Mouse (Mus musculus): ENCODE data around the gene Anxa9. TPM values are rescaled to one million over a fixed set of nuclear protein-coding genes. Genes with fewer than 3 reads are reported as not detected.
A peak's percentile ranks its signal among the peaks of the same experiment; 100 is the strongest.

The Anxa9 gene
- total RNA-seq, 2 experiments from 2014 or later, result 0.36 to 0.41 TPM

DNA sequence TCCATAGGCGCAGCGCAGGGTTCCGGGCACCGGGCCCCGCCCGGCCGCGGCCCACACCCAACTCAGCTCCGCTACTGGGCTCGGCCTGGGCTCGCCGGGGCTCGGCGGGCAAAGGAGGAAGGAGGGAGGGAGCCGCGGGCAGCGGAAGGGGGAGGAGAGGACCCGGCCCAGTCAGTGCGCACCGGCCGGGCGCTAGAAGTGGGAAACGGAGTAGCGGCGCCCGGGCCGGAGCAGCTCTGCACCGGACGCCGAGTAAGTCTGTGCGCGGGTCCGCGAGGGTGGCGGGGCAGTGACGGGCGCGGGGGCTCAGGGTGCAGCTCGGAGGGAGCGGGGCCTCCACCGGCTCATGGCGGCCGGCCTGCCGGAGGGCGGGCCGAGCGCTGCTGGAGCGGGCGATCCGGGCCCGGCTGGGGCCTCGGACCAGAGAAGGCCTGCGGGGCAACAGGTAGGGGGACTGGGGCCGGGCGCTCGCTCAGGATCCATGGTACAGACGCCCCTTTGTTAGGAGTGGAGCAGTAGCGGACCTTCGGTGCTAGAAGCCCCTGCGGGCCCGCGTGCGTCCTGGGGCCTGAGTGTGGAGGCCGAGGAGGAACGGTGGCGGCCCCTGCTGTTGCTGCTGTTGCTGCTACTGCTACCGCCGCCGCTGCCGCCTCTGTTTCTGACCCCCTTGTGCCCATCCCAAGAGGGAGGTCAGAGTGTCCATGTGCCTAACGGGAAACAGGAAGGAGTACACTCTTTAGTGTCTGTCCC, 8.3 kb upstream of the Anxa9 start:
- peak; percentile 43 to 92 for DNase-seq (ENCODE audit: extremely low spot score in 1 of 2, low spot score in 2 of 2)
- intact Hi-C loops (cut with DNase I), result no loop called here

DNA sequence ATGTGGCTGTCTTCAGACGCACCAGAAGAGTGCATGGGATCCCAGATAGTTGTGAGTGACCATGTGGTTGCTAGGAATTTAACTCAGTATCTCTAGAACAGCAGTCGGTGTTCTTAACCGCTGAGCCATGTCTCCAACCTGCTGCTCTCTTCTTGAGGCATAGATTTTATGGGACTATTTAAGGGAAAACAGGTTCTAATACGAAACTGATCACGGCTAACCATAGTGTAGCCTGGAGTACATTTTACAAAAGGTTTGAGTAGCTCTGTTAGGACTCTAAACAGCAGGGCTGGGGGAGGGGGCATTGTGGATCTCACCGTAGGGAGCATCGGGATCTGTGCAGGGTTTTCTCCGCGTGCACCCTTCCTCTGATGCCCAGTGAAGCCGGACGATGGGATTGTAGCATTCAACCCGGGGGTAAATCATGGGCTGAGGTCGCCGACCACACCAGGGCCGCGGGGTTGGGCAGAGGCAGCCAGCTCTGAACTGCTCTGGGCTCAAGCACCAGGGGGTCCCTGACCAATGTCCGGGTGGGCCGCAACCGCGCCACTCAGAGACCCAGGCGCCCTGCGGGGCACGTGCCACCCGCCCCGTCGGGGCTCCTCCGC, 7.6 kb upstream of the Anxa9 start, which contains the start of gene Cers2:
Gene Cers2, plus strand, starts transcription at position 306 of the 608 bp plus-strand sequence.
- peak in 1 of 2 experiments; percentile 43 for DNase-seq (ENCODE audit: extremely low spot score in 1 of 2, low spot score in 2 of 2)
- intact Hi-C loops (cut with DNase I), result no loop called here

DNA sequence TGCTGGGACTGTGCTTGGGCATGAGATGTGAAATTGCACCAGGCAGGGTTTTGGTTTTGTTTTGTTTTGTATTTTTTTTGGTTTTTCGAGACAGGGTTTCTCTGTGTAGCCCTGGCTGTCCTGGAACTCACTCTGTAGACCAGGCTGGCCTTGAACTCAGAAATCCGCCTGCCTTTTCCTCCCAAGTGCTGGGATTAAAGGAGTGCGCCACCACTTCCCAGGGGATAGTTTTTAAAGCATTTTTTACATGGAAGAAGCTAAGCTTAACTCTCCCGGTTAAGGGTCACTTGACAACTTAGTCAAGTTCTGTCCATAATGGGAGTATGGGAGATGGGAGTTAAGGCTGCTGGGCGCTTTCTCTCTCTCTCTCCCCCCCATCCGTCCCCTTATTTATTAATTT, 7.1 kb upstream of the Anxa9 start:
- no peak for DNase-seq (ENCODE audit: extremely low spot score in 1 of 2, low spot score in 2 of 2)
- intact Hi-C loops (cut with DNase I), result no loop called here

DNA sequence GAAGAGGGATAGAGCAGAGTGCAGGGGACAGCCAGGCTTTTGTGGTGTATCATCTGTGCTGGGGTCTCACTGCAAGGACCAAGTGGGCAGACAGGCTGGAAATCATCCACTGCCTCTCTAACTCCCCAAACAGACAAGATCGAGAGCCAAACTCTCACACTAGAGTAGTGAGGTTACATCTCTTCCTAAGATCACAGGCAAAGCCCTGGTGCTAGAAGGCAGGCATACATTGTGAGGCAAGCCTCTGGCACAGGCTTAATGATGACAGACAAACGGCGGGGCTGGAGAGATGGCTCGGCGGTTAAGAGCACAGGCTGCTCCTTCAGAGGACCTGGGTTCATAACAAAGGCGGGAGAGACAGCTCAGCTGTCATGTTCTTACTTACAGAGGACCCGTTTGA, 6.5 kb upstream of the Anxa9 start:
- no peak for DNase-seq (ENCODE audit: extremely low spot score in 1 of 2, low spot score in 2 of 2)
- intact Hi-C loops (cut with DNase I), result no loop called here

DNA sequence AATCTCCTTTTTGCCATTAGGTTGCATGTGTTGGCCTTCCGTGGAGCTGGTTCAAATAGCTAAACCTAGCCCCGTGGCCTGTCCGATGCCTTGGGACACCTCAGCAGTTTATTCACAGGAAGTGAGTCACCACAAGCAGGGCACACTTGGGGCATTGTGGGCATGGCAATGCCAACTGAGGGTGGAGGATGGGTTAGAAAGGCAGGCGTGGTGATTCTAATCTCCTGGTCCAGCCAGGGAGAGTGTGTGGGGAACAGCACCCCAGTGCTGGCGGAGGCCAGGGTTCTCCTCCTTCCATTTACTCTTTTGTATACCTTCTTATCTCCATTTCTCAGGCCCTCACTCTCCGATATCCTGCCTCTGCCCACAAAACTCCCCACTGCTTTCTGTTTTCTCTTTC, 5.6 kb upstream of the Anxa9 start:
- no peak for DNase-seq (ENCODE audit: extremely low spot score in 1 of 2, low spot score in 2 of 2)
- intact Hi-C loops (cut with DNase I), result no loop called here

DNA sequence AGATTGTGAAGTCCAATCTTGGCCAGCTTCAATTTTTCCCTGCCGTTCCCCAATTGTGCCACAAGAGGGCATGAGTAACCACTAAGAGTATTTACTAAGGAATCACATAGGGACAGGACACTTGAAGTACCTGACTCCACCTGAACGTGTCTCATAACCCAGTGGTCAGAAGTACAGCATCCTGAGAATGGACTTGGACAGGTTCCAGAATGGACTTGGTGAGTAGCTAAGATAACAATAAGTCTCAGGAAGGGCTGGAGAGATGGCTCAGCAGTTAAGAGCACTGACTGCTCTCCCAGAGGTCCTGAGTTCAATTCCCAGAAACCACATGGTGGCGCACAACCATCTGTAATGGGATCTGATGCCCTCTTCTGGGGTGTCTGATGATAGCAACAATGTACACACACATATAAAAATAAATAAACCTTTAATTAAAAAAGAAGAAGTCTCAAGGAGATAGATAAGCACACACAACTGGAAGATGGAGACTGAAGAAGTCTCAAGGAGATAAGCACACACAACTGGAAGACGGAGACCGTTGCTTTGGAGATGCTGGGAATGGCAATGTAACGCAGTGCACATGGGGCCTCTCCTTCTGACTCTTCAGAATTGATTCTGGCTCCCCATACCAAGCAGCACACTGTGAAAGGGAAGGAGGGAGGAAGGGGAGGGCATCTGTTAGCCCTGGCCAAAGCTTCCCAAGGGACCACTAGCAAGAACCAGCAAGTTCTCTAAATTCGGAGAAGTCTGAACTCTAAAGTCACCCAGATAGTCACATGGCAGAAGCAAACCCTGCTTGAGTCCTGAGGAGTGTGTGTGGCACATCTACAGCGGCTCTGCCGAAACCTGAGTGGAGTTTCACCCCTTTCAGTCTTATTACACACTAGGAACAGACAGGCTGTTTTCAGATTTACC, 4.2 kb upstream of the Anxa9 start:
- peak; percentile 56 to 62 for DNase-seq (ENCODE audit: extremely low spot score in 1 of 2, low spot score in 2 of 2)
- intact Hi-C loops (cut with DNase I), result no loop called here

DNA sequence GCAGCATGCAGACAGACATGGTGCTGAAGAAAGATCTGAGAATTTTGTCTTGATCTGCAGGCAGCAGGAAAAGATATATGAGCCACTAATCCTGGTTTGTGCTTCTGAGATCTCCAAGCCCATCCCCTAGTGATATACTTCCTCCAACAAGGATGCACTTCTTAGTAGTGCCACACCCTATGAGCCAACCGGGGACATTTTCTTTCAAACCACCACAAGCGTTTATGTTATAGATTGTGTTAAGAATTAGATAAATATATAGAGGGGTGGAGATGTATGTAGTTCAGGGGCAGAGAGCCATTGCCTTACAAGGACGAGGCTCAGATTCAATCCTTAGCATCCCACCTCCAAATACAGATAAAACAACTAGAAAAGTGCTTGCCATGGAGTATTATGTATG, 3.5 kb upstream of the Anxa9 start:
- no peak for DNase-seq (ENCODE audit: extremely low spot score in 1 of 2, low spot score in 2 of 2)
- intact Hi-C loops (cut with DNase I), result no loop called here

DNA sequence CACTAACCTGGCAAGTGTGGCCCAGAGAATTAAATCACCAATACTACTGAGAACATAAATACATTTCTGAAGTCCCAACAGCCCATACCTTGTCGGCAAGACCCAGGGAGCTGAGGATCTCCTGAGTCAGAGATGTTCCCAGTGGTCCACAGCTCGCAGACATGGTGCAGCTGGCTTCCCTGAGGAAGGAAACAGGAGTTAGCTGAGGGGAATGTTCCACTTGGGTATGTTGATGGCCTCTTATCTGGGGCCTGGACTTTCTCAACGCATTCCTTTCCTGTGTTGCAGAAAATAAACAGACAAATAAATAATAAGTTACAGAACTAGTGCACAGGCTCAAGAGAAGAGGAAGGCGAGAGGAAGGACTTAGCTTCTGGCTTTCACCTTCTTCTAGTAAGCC, 732 bp downstream of the Anxa9 start:
- intact Hi-C loops (cut with DNase I), result no loop called here
- no peak for DNase-seq (ENCODE audit: extremely low spot score in 1 of 2, low spot score in 2 of 2)

DNA sequence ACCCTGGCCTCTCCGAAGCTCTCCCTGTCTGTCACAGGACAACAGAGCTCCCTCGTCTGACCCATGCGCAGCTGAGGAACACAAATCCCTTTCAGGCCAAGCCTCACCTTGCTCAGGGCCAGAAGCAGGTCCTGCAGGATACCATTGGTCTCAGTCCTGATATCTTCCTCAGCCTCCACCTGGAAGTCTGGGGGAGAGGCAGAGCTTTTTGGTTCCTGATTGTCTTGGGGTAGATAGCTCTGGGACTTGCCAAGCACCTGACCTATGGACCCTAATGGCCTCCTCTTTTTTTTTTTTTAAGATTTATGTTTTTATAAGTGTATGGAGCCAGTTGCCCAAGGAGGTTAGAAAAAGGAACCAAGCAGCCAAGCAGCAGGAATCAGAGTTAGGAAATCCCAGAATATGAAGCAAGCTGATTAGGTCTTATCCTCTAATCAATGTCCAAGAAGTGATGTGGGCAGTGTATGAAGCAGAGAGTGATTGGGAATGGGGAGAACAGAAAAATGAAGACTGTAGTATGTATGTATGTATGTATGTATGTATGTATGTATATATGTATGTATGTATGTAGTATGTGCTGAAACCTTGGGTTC, 5.7 kb downstream of the Anxa9 start:
- intact Hi-C loops (cut with DNase I), result no loop called here
- DNase-seq (ENCODE audit: extremely low spot score in 1 of 2, low spot score in 2 of 2), result no peak

DNA sequence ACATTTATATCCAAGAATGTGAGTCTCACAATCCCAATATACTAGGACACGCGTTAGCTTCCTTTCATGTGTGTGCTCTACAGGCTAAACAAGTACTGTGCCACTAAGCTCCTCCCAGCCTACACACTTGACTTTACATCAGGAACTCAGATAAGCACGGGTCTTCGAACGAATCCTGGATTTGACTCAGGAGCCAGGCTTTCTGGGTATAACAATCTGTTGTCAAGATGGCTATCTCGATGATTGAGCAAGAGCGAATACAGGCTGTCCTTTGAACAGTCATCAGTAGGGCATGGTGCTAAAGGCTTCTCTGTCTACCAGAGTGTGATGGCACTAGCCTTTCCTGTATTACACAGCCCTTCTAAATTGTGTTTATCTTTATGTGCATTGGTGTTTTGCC, 9.0 kb downstream of the Anxa9 start:
- intact Hi-C loops (cut with DNase I), result no loop called here

DNA sequence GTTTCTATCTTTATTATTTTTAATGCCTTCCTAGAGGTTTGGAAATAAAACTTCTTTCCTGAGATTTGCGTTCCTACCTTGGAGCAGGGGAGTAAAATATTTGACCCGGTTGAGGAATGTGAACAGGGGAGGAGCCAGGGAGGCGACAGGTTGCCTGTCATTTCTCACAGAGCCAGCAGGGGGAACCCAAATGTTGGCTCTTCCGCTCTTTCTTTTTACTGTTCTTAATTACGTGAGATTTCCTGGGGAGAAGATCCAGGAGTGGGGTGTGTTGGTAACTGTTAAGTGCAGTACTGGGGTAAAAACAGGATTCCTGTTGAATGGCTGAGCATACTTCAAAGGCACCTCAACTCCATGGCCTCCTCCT, 10.9 kb downstream of the Anxa9 start:
- peak in 1 of 2 experiments; percentile 56 for DNase-seq (ENCODE audit: extremely low spot score in 1 of 2, low spot score in 2 of 2)
- intact Hi-C loops (cut with DNase I), result no loop called here

More for the DNA sequence above, 9.0 kb downstream of the Anxa9 start:
- no peak for DNase-seq (ENCODE audit: extremely low spot score in 1 of 2, low spot score in 2 of 2)

DNA sequence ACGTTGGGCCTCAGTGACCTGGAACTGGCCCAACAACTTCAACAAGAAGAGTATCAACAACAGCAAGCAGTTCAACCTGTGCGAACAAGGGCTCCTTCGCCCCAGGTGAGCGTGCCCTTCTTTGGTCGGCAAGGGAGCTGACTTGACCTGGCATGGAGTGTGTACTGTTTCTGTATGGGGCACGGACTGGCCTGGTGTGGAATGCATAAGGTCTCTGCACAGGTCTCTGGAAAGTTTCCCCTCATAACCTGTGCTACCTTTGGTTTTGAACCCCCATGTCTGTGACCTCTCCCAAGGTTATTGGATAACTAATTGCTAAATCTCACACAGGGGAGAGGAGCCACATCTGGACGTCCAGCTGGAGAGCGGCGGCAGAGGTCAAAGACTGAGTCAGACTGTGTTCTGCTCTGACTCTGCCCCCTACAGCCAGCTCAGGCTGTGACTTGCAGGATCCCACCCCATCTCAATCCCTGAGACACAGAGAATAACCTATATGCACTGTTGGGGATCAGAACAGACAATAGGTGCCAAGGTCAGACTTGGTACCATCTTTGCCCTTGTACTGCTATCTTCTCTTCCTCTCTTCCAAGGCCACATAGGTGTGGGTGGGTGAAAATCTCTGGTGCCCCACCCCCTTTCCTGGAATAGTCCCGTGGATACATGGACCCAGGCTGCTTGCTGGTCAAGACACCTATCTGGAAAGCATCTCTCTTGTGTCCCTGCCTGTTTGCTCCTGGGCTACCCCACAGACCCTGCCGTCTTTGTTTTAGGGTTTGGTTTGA, 11.5 kb downstream of the Anxa9 start:
- intact Hi-C loops (cut with DNase I), result no loop called here
- DNase-seq (ENCODE audit: extremely low spot score in 1 of 2, low spot score in 2 of 2), result no peak

DNA sequence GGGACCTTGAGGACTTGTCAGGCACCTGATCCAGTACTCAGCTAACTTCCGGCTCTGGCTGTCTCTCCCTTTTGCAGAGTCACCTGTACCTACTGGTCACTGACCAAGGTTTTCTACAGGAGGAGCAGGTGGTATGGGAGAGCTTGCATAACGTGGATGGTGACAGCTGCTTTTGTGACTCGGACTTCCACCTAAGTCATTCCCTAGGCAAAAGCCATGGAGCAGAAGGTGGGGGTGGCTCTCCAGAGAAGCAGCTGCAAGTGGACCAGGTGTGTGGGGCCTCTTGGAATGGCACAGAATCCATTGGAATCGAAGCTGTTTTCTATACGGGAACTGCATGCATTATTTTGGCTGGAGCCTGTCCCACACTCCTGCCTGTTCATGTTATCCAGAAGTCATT, 12.3 kb downstream of the Anxa9 start:
- DNase-seq (ENCODE audit: extremely low spot score in 1 of 2, low spot score in 2 of 2), result no peak
- intact Hi-C loops (cut with DNase I), result no loop called here

DNA sequence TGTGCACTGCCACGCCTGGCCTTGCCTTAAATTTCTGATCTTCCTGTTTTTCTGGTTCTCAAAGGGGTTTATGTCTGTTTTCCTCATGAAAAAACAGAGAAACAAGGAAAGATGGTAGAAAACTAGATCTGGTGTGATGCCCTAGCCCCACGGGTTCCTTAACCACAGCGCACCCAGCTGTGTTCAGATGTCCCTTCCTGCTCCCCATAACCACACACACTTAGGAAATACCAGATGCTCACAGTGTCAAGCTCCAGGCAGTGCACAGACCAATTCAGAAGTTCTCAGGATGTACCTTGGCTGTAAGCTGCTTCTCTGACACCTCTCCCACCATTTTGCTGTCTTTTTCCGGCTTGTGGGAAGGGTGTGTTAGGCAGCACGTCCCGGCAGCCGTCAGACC, 12.7 kb downstream of the Anxa9 start:
- intact Hi-C loops (cut with DNase I), result no loop called here
- no peak for DNase-seq (ENCODE audit: extremely low spot score in 1 of 2, low spot score in 2 of 2)

DNA sequence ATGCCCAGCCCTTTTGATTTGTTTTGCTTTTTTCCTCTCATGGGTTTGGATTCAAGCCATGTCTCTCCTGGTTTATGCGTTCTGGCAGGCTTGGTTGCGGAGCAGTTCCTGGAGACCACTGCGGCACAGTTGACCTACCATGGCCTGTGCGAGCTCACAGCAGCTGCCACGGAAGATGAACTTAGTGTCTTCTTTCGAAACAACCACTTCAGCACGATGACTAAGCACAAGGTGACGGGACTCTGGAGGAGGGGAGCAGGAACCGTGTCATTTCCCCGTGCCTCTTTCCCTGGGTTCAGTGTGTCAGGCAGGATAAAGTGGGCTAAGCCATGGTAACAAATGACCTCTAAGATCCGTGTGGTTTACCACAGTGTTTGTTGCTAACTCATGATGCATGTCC, 13.4 kb downstream of the Anxa9 start:
- intact Hi-C loops (cut with DNase I), result no loop called here
- DNase-seq (ENCODE audit: extremely low spot score in 1 of 2, low spot score in 2 of 2), result no peak

DNA sequence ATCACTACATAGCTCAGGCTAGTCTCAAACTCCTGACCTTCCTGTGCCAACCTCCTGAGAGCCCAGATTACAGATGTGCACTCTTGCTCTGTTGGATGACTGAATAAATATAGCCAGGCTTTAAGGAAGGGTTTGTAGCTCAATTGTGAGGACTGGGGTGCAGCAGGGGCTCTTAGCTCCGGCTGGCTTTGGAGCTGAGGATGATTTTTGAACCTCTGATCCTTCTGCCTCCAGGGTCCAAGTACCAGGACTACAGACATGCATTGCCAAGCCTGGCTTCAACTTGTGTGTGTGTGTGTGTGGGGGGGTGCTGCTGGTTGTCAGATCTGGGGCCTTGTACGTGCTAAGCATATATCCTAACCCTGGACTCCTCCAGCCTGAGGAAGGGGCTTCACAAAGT, 14.1 kb downstream of the Anxa9 start:
- no peak for DNase-seq (ENCODE audit: extremely low spot score in 1 of 2, low spot score in 2 of 2)
- intact Hi-C loops (cut with DNase I), result no loop called here

DNA sequence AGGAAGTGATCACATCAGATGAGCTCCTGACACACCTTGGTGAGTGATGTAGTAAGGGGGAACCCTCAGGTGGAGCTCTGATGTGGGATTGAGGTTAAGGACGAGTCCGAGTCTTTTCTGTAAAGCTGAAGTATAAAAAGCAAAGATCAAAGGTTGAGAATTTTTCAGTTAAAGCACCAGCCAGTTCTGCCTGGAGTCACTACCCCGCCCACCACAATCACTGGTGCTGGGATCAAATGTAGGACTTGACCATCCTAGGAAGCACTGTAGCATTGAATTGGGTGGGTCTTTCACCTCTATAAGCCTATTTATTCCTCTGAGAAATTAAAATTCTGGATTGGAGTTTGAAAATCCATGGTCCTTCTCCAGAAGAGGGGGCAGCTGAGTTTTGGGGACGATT, 15.9 kb downstream of the Anxa9 start:
- intact Hi-C loops (cut with DNase I), result no loop called here
- no peak for DNase-seq (ENCODE audit: extremely low spot score in 1 of 2, low spot score in 2 of 2)

DNA sequence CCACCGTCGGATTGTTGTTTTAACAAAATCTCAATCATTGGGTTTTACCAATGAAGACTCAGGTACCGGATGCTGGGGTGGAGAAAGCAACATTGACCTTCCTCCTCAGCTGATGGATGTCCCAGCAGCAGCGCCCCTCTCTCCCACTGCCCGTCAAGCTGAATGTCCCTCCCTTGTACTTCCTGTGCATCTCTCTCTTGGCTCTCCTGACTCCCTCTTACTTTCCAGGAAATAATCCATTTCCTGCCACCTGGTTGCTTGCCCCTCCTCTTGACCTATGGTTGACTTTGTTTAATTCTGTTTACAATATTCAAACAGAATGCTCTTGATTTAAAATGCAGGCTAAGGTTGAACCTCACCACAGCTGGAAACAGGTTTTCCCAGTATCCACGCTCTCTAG, 16.8 kb downstream of the Anxa9 start:
- no peak for DNase-seq (ENCODE audit: extremely low spot score in 1 of 2, low spot score in 2 of 2)
- intact Hi-C loops (cut with DNase I), result no loop called here

DNA sequence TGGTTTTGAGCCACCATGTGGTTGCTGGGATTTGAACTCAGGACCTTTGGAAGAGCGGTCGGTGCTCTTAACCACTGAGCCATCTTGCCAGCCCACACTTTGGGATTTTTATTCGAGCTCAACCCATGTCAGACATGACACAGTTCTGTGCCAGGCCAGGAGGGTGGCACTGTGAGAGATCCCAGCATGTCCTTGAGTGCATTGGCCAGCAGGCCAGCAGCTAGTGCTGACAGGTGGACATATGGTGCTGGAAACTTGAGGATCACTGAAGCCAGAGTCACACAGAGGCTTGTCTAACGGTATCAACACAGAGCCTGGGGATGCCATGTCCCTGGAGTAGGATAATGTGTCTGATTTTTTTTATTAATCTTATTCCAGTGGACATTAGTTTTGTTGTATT, 17.6 kb downstream of the Anxa9 start:
- DNase-seq (ENCODE audit: extremely low spot score in 1 of 2, low spot score in 2 of 2), result no peak

More for the DNA sequence above, 17.6 kb downstream of the Anxa9 start:
- intact Hi-C loops (cut with DNase I), result no loop called here
